Mouse (Mus musculus) MEL (cell line): Measurements from ENCODE around the gene Klhl26. TPM values are rescaled to one million over a fixed set of nuclear protein-coding genes. Genes with fewer than 3 reads are reported as not detected.
A peak's percentile ranks its signal among the peaks of the same experiment; 100 is the strongest.
"Not testable (repeated sequence)": the region's sequence is repeated elsewhere in the genome, so short reads cannot be mapped to it uniquely, and the experiment has no call there.

ENCODE experiments used
- DNase-seq: peaks from one replicate; pipeline ENCODE4 v3.0.0; 2011; ENCODE audit warnings: low read depth, low spot score
- H3K27ac ChIP-seq: 2 replicates; pipeline ENCODE4 v1.5.1; 2012; ENCODE audit warnings: low read depth, mild to moderate bottlenecking, control low read depth, low read length, moderate library complexity; ENCODE audit not compliant: control insufficient read depth
- H3K27me3 ChIP-seq, 2 experiments: fragments of 150-350 bp in 1 of 2; sonication (generic) in 1 of 2; 2 replicates each; pipeline ENCODE4 v1.6.1; 2012; ENCODE audit warnings: low read length in 2 of 2, mild to moderate bottlenecking in 2 of 2, improper control_type of control experiment in 1 of 2, moderate library complexity in 1 of 2; ENCODE audit not compliant: insufficient read depth in 2 of 2, control insufficient read depth in 1 of 2
- H3K36me3 ChIP-seq, 2 experiments: 2 replicates each; pipeline ENCODE4 v1.6.1; 2012 to 2014; ENCODE audit warnings: low read length in 2 of 2, improper control_type of control experiment in 1 of 2, inconsistent platforms in 1 of 2, mild to moderate bottlenecking in 1 of 2; ENCODE audit not compliant: insufficient read depth in 2 of 2, control insufficient read depth in 1 of 2
- H3K4me1 ChIP-seq, 2 experiments: fragments of 150-350 bp in 1 of 2; sonication (generic) in 1 of 2; 2 replicates each; pipeline ENCODE4 v1.6.1; 2012; ENCODE audit warnings: low read length in 2 of 2, improper control_type of control experiment in 1 of 2, mild to moderate bottlenecking in 1 of 2; ENCODE audit not compliant: insufficient read depth in 2 of 2, control insufficient read depth in 1 of 2
- H3K4me3 ChIP-seq, 2 experiments: fragments of 150-350 bp in 1 of 2; sonication (generic) in 1 of 2; 2 replicates each; pipeline ENCODE4 v1.5.1; 2012; ENCODE audit warnings: low read depth in 2 of 2, low read length in 2 of 2, mild to moderate bottlenecking in 2 of 2, moderate library complexity in 2 of 2, control low read depth in 1 of 2, improper control_type of control experiment in 1 of 2; ENCODE audit not compliant: control insufficient read depth in 1 of 2, insufficient read depth in 1 of 2
- H3K79me2 ChIP-seq: 2 replicates; pipeline ENCODE4 v1.6.1; 2012; ENCODE audit warnings: mild to moderate bottlenecking, low read length, moderate library complexity; ENCODE audit not compliant: control insufficient read depth, poor library complexity, insufficient read depth
- H3K9ac ChIP-seq: 2 replicates; pipeline ENCODE4 v1.6.1; 2012; ENCODE audit warnings: low read depth, mild to moderate bottlenecking, control low read depth, low read length, moderate library complexity; ENCODE audit not compliant: control insufficient read depth, poor library complexity, severe bottlenecking
- H3K9me3 ChIP-seq: fragments of 150-350 bp; sonication (generic); replicated peaks from 2 replicates; pipeline ENCODE4 v1.6.1; 2012; ENCODE audit warnings: mild to moderate bottlenecking, low read length, improper control_type of control experiment, moderate library complexity; ENCODE audit not compliant: insufficient read depth
- CHD1 ChIP-seq: IDR thresholded peaks from 2 replicates; pipeline ENCODE4 v1.6.1; 2012; ENCODE audit warnings: low read depth, mild to moderate bottlenecking, inconsistent platforms, low read length, improper control_type of control experiment
- E2F4 ChIP-seq: IDR thresholded peaks from 2 replicates; pipeline ENCODE4 v1.6.1; 2011; ENCODE audit warnings: low read depth, low read length, improper control_type of control experiment, borderline replicate concordance
- ELF1 ChIP-seq: IDR thresholded peaks from 2 replicates; pipeline ENCODE4 v1.6.1; 2014; ENCODE audit warnings: low read depth, mild to moderate bottlenecking, inconsistent platforms, low read length, improper control_type of control experiment, moderate library complexity
- EP300 ChIP-seq, 2 experiments: IDR thresholded peaks; 2 replicates each; pipeline ENCODE4 v1.6.1; 2011; ENCODE audit warnings: improper control_type of control experiment in 2 of 2, low read length in 2 of 2, low read depth in 1 of 2, mild to moderate bottlenecking in 1 of 2
- GABPA ChIP-seq: IDR thresholded peaks from 2 replicates; pipeline ENCODE4 v1.6.1; 2012; ENCODE audit warnings: low read depth, mild to moderate bottlenecking, inconsistent platforms, low read length, improper control_type of control experiment, moderate library complexity
- GATA1 ChIP-seq: IDR thresholded peaks from 2 replicates; pipeline ENCODE4 v1.6.1; 2011; ENCODE audit warnings: low read depth, low read length, improper control_type of control experiment
- HCFC1 ChIP-seq: IDR thresholded peaks from 2 replicates; pipeline ENCODE4 v1.6.1; 2012; ENCODE audit warnings: low read depth, mild to moderate bottlenecking, inconsistent platforms, low read length, improper control_type of control experiment, moderate library complexity
- KAT2A ChIP-seq: conservative IDR thresholded peaks from 2 replicates; pipeline ENCODE4 v1.6.1; 2012; ENCODE audit warnings: low read depth, low read length, improper control_type of control experiment, inconsistent platforms
- MAX ChIP-seq: IDR thresholded peaks from 2 replicates; pipeline ENCODE4 v1.6.1; 2011; ENCODE audit warnings: low read length, improper control_type of control experiment
- MAZ ChIP-seq: IDR thresholded peaks from 2 replicates; pipeline ENCODE4 v1.6.1; 2012; ENCODE audit warnings: low read depth, mild to moderate bottlenecking, inconsistent platforms, low read length, improper control_type of control experiment
- MYC ChIP-seq: IDR thresholded peaks from 2 replicates; pipeline ENCODE4 v1.6.1; 2011; ENCODE audit warnings: low read depth, mild to moderate bottlenecking, low read length, improper control_type of control experiment, moderate library complexity
- NRF1 ChIP-seq: IDR thresholded peaks from 2 replicates; pipeline ENCODE4 v1.6.1; 2014; ENCODE audit warnings: low read depth, mild to moderate bottlenecking, inconsistent platforms, low read length, improper control_type of control experiment, moderate library complexity; ENCODE audit not compliant: poor library complexity, insufficient read depth, severe bottlenecking
- POLR2A ChIP-seq, 2 experiments: IDR thresholded peaks; 2 replicates each; pipeline ENCODE4 v1.6.1; 2011 to 2012; ENCODE audit warnings: low read length in 2 of 2, mild to moderate bottlenecking in 2 of 2, control low read depth in 1 of 2, improper control_type of control experiment in 1 of 2, low read depth in 1 of 2, moderate library complexity in 1 of 2; ENCODE audit not compliant: control insufficient read depth in 1 of 2, insufficient read depth in 1 of 2, poor library complexity in 1 of 2
- POLR2AphosphoS2 ChIP-seq: IDR thresholded peaks from 2 replicates; pipeline ENCODE4 v1.6.1; 2011; ENCODE audit warnings: low read length, improper control_type of control experiment
- RAD21 ChIP-seq: IDR thresholded peaks from 2 replicates; pipeline ENCODE4 v1.6.1; 2011; ENCODE audit warnings: mild to moderate bottlenecking, low read depth, low read length, improper control_type of control experiment
- SIN3A ChIP-seq: IDR thresholded peaks from 2 replicates; pipeline ENCODE4 v1.6.1; 2012; ENCODE audit warnings: low read length, improper control_type of control experiment, inconsistent platforms
- TBP ChIP-seq: IDR thresholded peaks from 2 replicates; pipeline ENCODE4 v1.8.0; 2011; ENCODE audit warnings: low read depth, low read length, improper control_type of control experiment
- TCF12 ChIP-seq: IDR thresholded peaks from 2 replicates; pipeline ENCODE4 v1.6.1; 2014; ENCODE audit warnings: low read depth, mild to moderate bottlenecking, inconsistent platforms, low read length, improper control_type of control experiment, moderate library complexity
- UBTF ChIP-seq: IDR thresholded peaks from 2 replicates; pipeline ENCODE4 v1.6.1; 2012; ENCODE audit warnings: low read depth, mild to moderate bottlenecking, inconsistent platforms, low read length, improper control_type of control experiment, moderate library complexity, borderline replicate concordance; ENCODE audit not compliant: insufficient read depth
- USF1 ChIP-seq: IDR thresholded peaks from 2 replicates; pipeline ENCODE4 v1.6.1; 2014; ENCODE audit warnings: low read depth, mild to moderate bottlenecking, inconsistent platforms, low read length, improper control_type of control experiment, moderate library complexity
- ZKSCAN1 ChIP-seq: IDR thresholded peaks from 2 replicates; pipeline ENCODE4 v1.6.1; 2012; ENCODE audit warnings: low read depth, mild to moderate bottlenecking, inconsistent platforms, low read length, improper control_type of control experiment, moderate library complexity
- ZMIZ1 ChIP-seq: IDR thresholded peaks from 2 replicates; pipeline ENCODE4 v1.6.1; 2012; ENCODE audit warnings: low read depth, mild to moderate bottlenecking, inconsistent platforms, low read length, improper control_type of control experiment, moderate library complexity
- ZNF384 ChIP-seq: IDR thresholded peaks from 2 replicates; pipeline ENCODE4 v1.6.1; 2012; ENCODE audit warnings: low read depth, mild to moderate bottlenecking, inconsistent platforms, low read length, improper control_type of control experiment
- polyA plus RNA-seq, 2 experiments: library from polyadenylated mRNA; stranded (reverse) in 1 of 2; unstranded in 1 of 2; fragments of >175 nt in 1 of 2; fragments of >200 nt in 1 of 2; gene quantifications; 2 replicates each; pipeline versions ENCODE4 v1.2.1 to v1.2.4; 2012; ENCODE audit warnings: low replicate concordance in 2 of 2, low read depth in 1 of 2; ENCODE audit not compliant: insufficient read length in 2 of 2, insufficient read depth in 1 of 2, missing spikeins in 1 of 2
- total RNA-seq: library from RNA; depleted of rRNA; stranded (reverse); fragments of 300-350 nt; gene quantifications from 2 replicates; pipeline ENCODE4 v1.2.3, GENCODE M21; 2012

Klhl26 gene
- total and polyA plus RNA-seq, 3 experiments, result 8.0 to 11.4 TPM; not detected in 1

DNA sequence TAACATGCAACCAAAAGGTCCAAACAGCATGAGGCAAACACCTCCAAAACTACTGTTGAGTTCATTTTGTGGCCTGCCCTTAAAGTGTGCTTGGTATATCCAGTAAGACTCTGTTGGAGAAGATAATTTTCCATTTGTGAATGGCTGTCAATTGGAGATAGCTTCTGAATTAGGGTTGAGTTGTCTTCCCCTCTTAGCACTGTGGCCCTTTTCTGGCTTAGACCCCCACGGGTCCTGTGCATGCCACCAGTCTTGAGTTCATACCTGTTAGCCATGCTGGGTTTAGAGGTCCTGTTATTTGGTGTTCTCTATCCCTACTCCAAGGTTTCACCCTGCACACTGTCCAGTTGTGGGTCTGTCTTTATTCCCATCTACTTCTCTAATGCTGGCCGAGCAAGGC lies 35.0 kb upstream of the Klhl26 start:
- H3K9ac ChIP-seq, result no peak overlapping the region

GRCm38 (mm10) chr8:70511174-70511573 lies 34.4 kb upstream of the Klhl26 start:
- Histone ChIP-seq H3K36me3 (peaks cover 5 to 25% of the 10 kb centered on the region in 2 experiments; a peak in 3 of 4 replicates), H3K79me2 (peaks cover 28% of the 10 kb centered on the region), H3K27ac (peak overlapping the region; percentile 92), H3K4me3 (peak overlapping the region in 1 of 2 experiments; percentile 89; a peak in 2 of 4 replicates), H3K4me1 (peaks cover 6 to 37% of the 10 kb centered on the region in 2 experiments), H3K9ac (peak overlapping the region; percentile 89)
- DNase-seq, result peak; percentile 29
- not testable (repeated sequence) for H3K9me3 ChIP-seq, H3K27me3 ChIP-seq
- TF ChIP-seq ZNF384 (0 out of 2 replicates have a peak, but pooled peaks have one; percentile 6), ZMIZ1 (0 out of 2 replicates have a peak, but pooled peaks have one; percentile 39), CHD1 (0 out of 2 replicates have a peak, but pooled peaks have one; percentile 47)

More for the DNA sequence above, 35.0 kb upstream of the Klhl26 start:
- TF ChIP-seq ELF1 (no peak), ZNF384 (no peak), POLR2A (IDR thresholded peaks at IDR 0.05; ENCODE audit: control insufficient read depth in 1 of 2, insufficient read depth in 1 of 2, low read depth in 1 of 2, low read length in 2 of 2, poor library complexity in 1 of 2) (peak in 1 of 2 experiments; percentile 45; a peak in 2 of 4 replicates), RAD21 (no peak), SIN3A (no peak), MAX (no peak), UBTF (no peak), POLR2AphosphoS2 (peak; percentile 77)
- H3K4me3 ChIP-seq, result no peak overlapping the region
- no peaks in the 10 kb centered on the region for H3K27me3 ChIP-seq
- peaks cover 26% of the 10 kb centered on the region for H3K79me2 ChIP-seq
- H3K4me1 ChIP-seq, result peaks cover 6 to 37% of the 10 kb centered on the region in 2 experiments
- H3K9me3 ChIP-seq, result no peaks in the 10 kb centered on the region
- peak overlapping the region; percentile 82 for H3K27ac ChIP-seq
- peak; percentile 39 for DNase-seq
- H3K36me3 ChIP-seq, result peaks cover 5 to 25% of the 10 kb centered on the region in 2 experiments

DNA sequence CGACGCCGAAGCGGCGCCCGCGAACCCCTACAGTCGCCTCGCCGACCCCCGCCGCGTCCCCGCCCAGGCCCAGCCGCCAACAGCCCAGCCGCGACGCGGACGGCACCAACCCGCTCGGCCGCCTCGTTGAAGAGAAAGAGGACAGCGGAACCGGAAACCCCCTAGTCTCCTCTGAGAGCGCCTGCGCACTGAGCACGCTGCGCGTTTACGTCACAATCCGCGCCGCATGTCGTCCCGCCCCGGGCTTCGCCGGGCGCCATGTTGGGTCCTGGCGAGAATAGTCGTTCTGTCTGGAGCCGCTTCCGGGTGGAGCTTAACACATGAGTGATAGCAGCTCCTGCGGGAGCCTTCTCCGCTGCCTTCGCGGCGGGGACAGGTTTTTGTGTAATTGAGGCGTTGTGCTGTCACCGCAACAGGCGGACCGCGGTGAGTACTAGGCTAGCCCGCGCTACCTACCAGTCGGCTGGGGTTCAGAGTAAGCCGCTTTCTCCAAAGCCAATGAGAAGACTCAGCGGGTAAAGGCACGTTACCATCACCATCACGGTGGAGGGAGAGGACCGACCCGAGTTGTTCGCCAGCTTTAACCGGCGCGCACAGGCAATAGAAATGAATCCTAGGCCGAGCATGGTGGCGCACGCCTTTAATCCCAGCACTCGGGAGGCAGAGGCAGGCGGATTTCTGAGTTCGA lies 33.6 kb upstream of the Klhl26 start, which contains the start of gene Uba52:
Uba52 (minus strand) TSS at position 574 of the 688 bp plus-strand sequence.
- H3K9me3 ChIP-seq, result no peaks in the 10 kb centered on the region
- H3K79me2 ChIP-seq, result peaks cover 35% of the 10 kb centered on the region
- peak within 1 kb of the TSS; percentile 92 for H3K27ac ChIP-seq
- H3K9ac ChIP-seq, result peak within 1 kb of the TSS; percentile 89
- H3K4me1 ChIP-seq, result peaks cover 6 to 42% of the 10 kb centered on the region in 2 experiments
- no peaks in the 10 kb centered on the region for H3K27me3 ChIP-seq
- peaks cover 5 to 29% of the 10 kb centered on the region in 2 experiments; a peak in 3 of 4 replicates for H3K36me3 ChIP-seq
- DNase-seq, result peak; percentile 96
- peak within 1 kb of the TSS; percentile 89 to 95 for H3K4me3 ChIP-seq
- peak; percentile 95 for TF ChIP-seq POLR2AphosphoS2
- peak; percentile 81; the same call in 1 of the 2 replicates for TF ChIP-seq KAT2A
- TF ChIP-seq TCF12, result peak; percentile 78
- TF ChIP-seq TBP, result peak; percentile 94
- peak; percentile 81 for TF ChIP-seq SIN3A
- TF ChIP-seq MAZ, result peak; percentile 99
- TF ChIP-seq ZKSCAN1, result no peak
- peak; percentile 94 for TF ChIP-seq NRF1
- TF ChIP-seq HCFC1, result peak; percentile 95
- peak in 1 of 2 experiments; percentile 23; a peak in 1 of 4 replicates for TF ChIP-seq EP300 (IDR thresholded peaks at IDR 0.05; ENCODE audit: low read depth in 1 of 2, low read length in 2 of 2)
- no peak for TF ChIP-seq RAD21
- no peak for TF ChIP-seq GATA1
- TF ChIP-seq USF1, result no peak
- peak; percentile 95 for TF ChIP-seq MAX
- TF ChIP-seq MYC, result peak; percentile 98
- peak; percentile 62; the same call in 1 of the 2 replicates for TF ChIP-seq E2F4
- TF ChIP-seq CHD1, result no peak
- no peak for TF ChIP-seq GABPA
